11 mouse cellular contexts compared by ENCODE assay signal in the genomic region with DNA sequence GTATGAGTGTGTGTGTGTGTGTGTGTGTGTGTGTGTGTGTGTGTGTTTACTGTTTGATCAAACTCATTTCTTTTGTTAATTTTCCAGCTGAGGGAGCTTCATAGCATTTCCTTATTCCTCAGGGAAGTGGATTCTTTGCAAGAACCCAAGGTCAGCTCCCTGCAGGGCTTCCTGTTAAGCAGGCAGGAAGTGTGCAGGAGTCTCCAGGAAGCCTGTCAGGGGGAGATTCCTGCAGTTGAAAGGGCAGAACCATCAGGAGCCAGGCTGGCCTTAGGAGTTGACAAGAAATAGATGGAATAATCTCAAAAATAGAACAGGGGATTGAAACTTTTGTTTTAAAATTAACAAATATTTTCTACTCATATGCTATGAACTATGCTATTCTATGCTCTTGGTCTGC.
DNase-seq lines count a peak whose midpoint lies in the region; ATAC-seq and TF ChIP-seq lines count a peak whose summit lies in the region.
"Had no signal": no experiment of that assay in that cellular context is flagged by ENCODE, and none has a peak within 500 bp of the region (broad histone marks: within the 10 kb centered on the region; RNA-seq: fewer than 3 reads in every experiment).

No protein-coding gene starts in this region.

- H3K4me1 ChIP-seq in lung, embryonic 14.5 days (ENCODE audit: insufficient read depth): peaks cover 3% of the 10 kb centered on the region; the same call in 1 of the 2 replicates
- H3K4me1 ChIP-seq in lung, adult 2 months (ENCODE audit: control insufficient read depth, insufficient read depth, low read length): peaks cover 8% of the 10 kb centered on the region
- H3K4me1 ChIP-seq in intestine, embryonic 15.5 days (replicated peaks): no peaks in the 10 kb centered on the region

- H3K4me3 ChIP-seq in lung, embryonic 14.5 days (ENCODE audit: low read depth, low read length): no peak overlapping the region
- no peak overlapping the region for H3K4me3 ChIP-seq in lung, adult 2 months (replicated peaks; ENCODE audit: extremely low read depth, low read depth, low read length)
- no peak overlapping the region for H3K4me3 ChIP-seq in intestine, embryonic 15.5 days (replicated peaks)
- H3K4me3 ChIP-seq: forebrain, embryonic 15.5 days had no signal

- H3K4me2 ChIP-seq in lung, embryonic 14.5 days: no peak overlapping the region
- no peak overlapping the region for H3K4me2 ChIP-seq in intestine, embryonic 15.5 days (replicated peaks)
- H3K4me2 ChIP-seq: forebrain, embryonic 15.5 days had no signal

- no peak for TF ChIP-seq CTCF in lung, embryonic 14.5 days (IDR thresholded peaks at IDR 0.05; ENCODE audit: low read depth)
- no peak for TF ChIP-seq CTCF in lung, adult 2 months (IDR thresholded peaks at IDR 0.05; ENCODE audit: insufficient read depth, low read length)

- no peak overlapping the region for H3K9ac ChIP-seq in lung, embryonic 14.5 days
- H3K9ac ChIP-seq in intestine, embryonic 15.5 days: no peak overlapping the region
- H3K9ac ChIP-seq: forebrain, embryonic 15.5 days had no signal

- no peak for TF ChIP-seq POLR2A in lung, adult 2 months (IDR thresholded peaks at IDR 0.05; ENCODE audit: borderline replicate concordance, extremely low read depth, low read depth, low read length)

- H3K36me3 ChIP-seq in lung, embryonic 14.5 days (ENCODE audit: insufficient read depth): no peaks in the 10 kb centered on the region
- H3K36me3 ChIP-seq in intestine, embryonic 15.5 days: no peaks in the 10 kb centered on the region
- H3K36me3 ChIP-seq: forebrain, embryonic 15.5 days had no signal

- no peaks in the 10 kb centered on the region for H3K9me3 ChIP-seq in lung, embryonic 14.5 days (ENCODE audit: low read depth, low read length)
- no peaks in the 10 kb centered on the region for H3K9me3 ChIP-seq in intestine, embryonic 15.5 days
- H3K9me3 ChIP-seq: forebrain, embryonic 15.5 days had no signal

- no peak overlapping the region for H3K27ac ChIP-seq in lung, embryonic 14.5 days (ENCODE audit: low read depth)
- no peak overlapping the region for H3K27ac ChIP-seq in intestine, embryonic 15.5 days
- H3K27ac ChIP-seq: forebrain, embryonic 15.5 days had no signal

- DNase-seq in adrenal gland, postnatal 10 days: peak; percentile 35
- DNase-seq in adrenal gland, adult 8-10 months: no peak
- DNase-seq in lung, embryonic 14.5 days: peak; percentile 69
- DNase-seq in lung, adult 2 months: no peak
- DNase-seq in kidney, adult 9 months: peak; percentile 71
- peak; percentile 62 for DNase-seq in lung, postnatal 36 days
- DNase-seq in urinary bladder, postnatal 14 days (ENCODE audit: low spot score): no peak
- DNase-seq: cerebellum, adult 8-10 months had no signal

- H3K27me3 ChIP-seq in lung, embryonic 14.5 days (ENCODE audit: insufficient read depth, low read length): no peaks in the 10 kb centered on the region
- H3K27me3 ChIP-seq in intestine, embryonic 15.5 days (replicated peaks): no peaks in the 10 kb centered on the region
- H3K27me3 ChIP-seq: forebrain, embryonic 15.5 days; Patski had no signal

- ATAC-seq in lung, embryonic 14.5 days (ENCODE audit: insufficient read depth): no peak
- no peak for ATAC-seq in intestine, embryonic 15.5 days
- ATAC-seq: forebrain, embryonic 15.5 days; Patski had no signal

Comparison
In these comparisons a context has a peak if more than half of its experiments do, and no peak if none do; other contexts are left out.
1. DNase-seq: peak in adrenal gland, postnatal 10 days (single experiment), lung, embryonic 14.5 days (single experiment), kidney, adult 9 months (single experiment) and lung, postnatal 36 days (single experiment); none in adrenal gland, adult 8-10 months (single experiment), lung, adult 2 months (single experiment) and urinary bladder, postnatal 14 days (single experiment).